Mouse (Mus musculus): Measurements from ENCODE around the gene Ddx19a. TPM values are rescaled to one million over a fixed set of nuclear protein-coding genes. Genes with fewer than 3 reads are reported as not detected.

Gene Ddx19a
- 13.3 and 13.7 TPM in 2 replicates for polyA plus RNA-seq (2015; fragmentation: Nextera tagmentation; extraction: Ambion mirVana)

GRCm38 (mm10) chr8:110997547-110998531 is at the start of gene Ddx19a:
Gene Ddx19a, minus strand, starts transcription at chr8:110997800.
- peak within 1 kb of the TSS; percentile 92 for H3K4me3 ChIP-seq (replicated peaks; ENCODE audit: low read depth, low read length)
- no peaks in the 10 kb centered on the region for H3K27me3 ChIP-seq (ENCODE audit: insufficient read depth, low read length)
- no peaks in the 10 kb centered on the region for H3K9me3 ChIP-seq (replicated peaks; ENCODE audit: low read length)
- no peaks in the 10 kb centered on the region for H3K36me3 ChIP-seq (ENCODE audit: insufficient read depth, low read length)
- ATAC-seq (replicated peaks; ENCODE audit: low FRiP score, low read depth) (peak; percentile 91), DNase-seq (ENCODE audit: low spot score) (peak; percentile 95)
- WGBS = 4% methylated on average over 58 of the region's 58 CpGs
- H3K27ac ChIP-seq = peak within 1 kb of the TSS; percentile 92
- peak within 1 kb of the TSS; percentile 90 for H3K9ac ChIP-seq (ENCODE audit: low read depth, low read length)
- peak within 1 kb of the TSS; percentile 80 for H3K4me2 ChIP-seq (ENCODE audit: low read length)
- H3K4me1 ChIP-seq (replicated peaks; ENCODE audit: insufficient read depth, low read length) = no peaks in the 10 kb centered on the region
- TF ChIP-seq CTCF (IDR thresholded peaks at IDR 0.05; ENCODE audit: low read depth) = peak; percentile 45; the same call in 1 of the 2 replicates

GRCm38 (mm10) chr8:111044003-111044734 is 46.6 kb upstream of the Ddx19a start:
- no peaks in the 10 kb centered on the region for H3K27me3 ChIP-seq (ENCODE audit: insufficient read depth, low read length)
- H3K36me3 ChIP-seq (ENCODE audit: insufficient read depth, low read length) = peaks cover 87% of the 10 kb centered on the region
- WGBS = 55% methylated on average over 2 of the region's 2 CpGs

GRCm38 (mm10) chr8:111042546-111042945 is 44.9 kb upstream of the Ddx19a start:
- no peaks in the 10 kb centered on the region for H3K4me1 ChIP-seq (replicated peaks; ENCODE audit: insufficient read depth, low read length)
- no peak overlapping the region for H3K4me3 ChIP-seq (replicated peaks; ENCODE audit: low read depth, low read length)
- H3K36me3 ChIP-seq (ENCODE audit: insufficient read depth, low read length) = peaks cover 80% of the 10 kb centered on the region
- no peak for DNase-seq (ENCODE audit: low spot score)
- TF ChIP-seq CTCF (IDR thresholded peaks at IDR 0.05; ENCODE audit: low read depth) = no peak
- H3K9me3 ChIP-seq (replicated peaks; ENCODE audit: low read length) = no peaks in the 10 kb centered on the region
- H3K4me2 ChIP-seq (ENCODE audit: low read length) = no peak overlapping the region
- H3K9ac ChIP-seq (ENCODE audit: low read depth, low read length) = no peak overlapping the region
- 90% methylated on average over 19 of the region's 19 CpGs for WGBS
- no peak overlapping the region for H3K27ac ChIP-seq
- no peak for ATAC-seq (replicated peaks; ENCODE audit: low FRiP score, low read depth)
- H3K27me3 ChIP-seq (ENCODE audit: insufficient read depth, low read length) = no peaks in the 10 kb centered on the region

More at GRCm38 (mm10) chr8:111044003-111044734, 46.6 kb upstream of the Ddx19a start:
- DNase-seq (ENCODE audit: low spot score) (no peak), ATAC-seq (replicated peaks; ENCODE audit: low FRiP score, low read depth) (no peak)
- no peaks in the 10 kb centered on the region for H3K9me3 ChIP-seq (replicated peaks; ENCODE audit: low read length)
- TF ChIP-seq CTCF (IDR thresholded peaks at IDR 0.05; ENCODE audit: low read depth) = peak; percentile 41
- no peak overlapping the region for H3K9ac ChIP-seq (ENCODE audit: low read depth, low read length)
- H3K4me2 ChIP-seq (ENCODE audit: low read length) = no peak overlapping the region
- no peaks in the 10 kb centered on the region for H3K4me1 ChIP-seq (replicated peaks; ENCODE audit: insufficient read depth, low read length)
- no peak overlapping the region for H3K4me3 ChIP-seq (replicated peaks; ENCODE audit: low read depth, low read length)
- no peak overlapping the region for H3K27ac ChIP-seq

GRCm38 (mm10) chr8:111036591-111036990 is 39.0 kb upstream of the Ddx19a start:
- Histone ChIP-seq H3K27ac (no peak overlapping the region), H3K4me1 (replicated peaks; ENCODE audit: insufficient read depth, low read length) (no peaks in the 10 kb centered on the region; the same call in 1 of the 2 replicates), H3K9ac (ENCODE audit: low read depth, low read length) (no peak overlapping the region), H3K36me3 (ENCODE audit: insufficient read depth, low read length) (peaks cover 32% of the 10 kb centered on the region), H3K27me3 (ENCODE audit: insufficient read depth, low read length) (no peaks in the 10 kb centered on the region), H3K4me2 (ENCODE audit: low read length) (peak overlapping the region; percentile 2; the same call in 1 of the 2 replicates), H3K9me3 (replicated peaks; ENCODE audit: low read length) (no peaks in the 10 kb centered on the region), H3K4me3 (replicated peaks; ENCODE audit: low read depth, low read length) (no peak overlapping the region)
- no peak for TF ChIP-seq CTCF (IDR thresholded peaks at IDR 0.05; ENCODE audit: low read depth)
- 91% methylated on average over 15 of the region's 15 CpGs for WGBS
- no peak for DNase-seq (ENCODE audit: low spot score)
- ATAC-seq (replicated peaks; ENCODE audit: low FRiP score, low read depth) = no peak

GRCm38 (mm10) chr8:111034276-111034675 is 36.7 kb upstream of the Ddx19a start:
- Histone ChIP-seq H3K9ac (ENCODE audit: low read depth, low read length) (peak overlapping the region; percentile 77), H3K27ac (peak overlapping the region; percentile 83), H3K4me3 (replicated peaks; ENCODE audit: low read depth, low read length) (peak overlapping the region; percentile 75), H3K9me3 (replicated peaks; ENCODE audit: low read length) (no peaks in the 10 kb centered on the region), H3K36me3 (ENCODE audit: insufficient read depth, low read length) (peaks cover 14% of the 10 kb centered on the region), H3K4me2 (ENCODE audit: low read length) (peak overlapping the region; percentile 79), H3K27me3 (ENCODE audit: insufficient read depth, low read length) (no peaks in the 10 kb centered on the region), H3K4me1 (replicated peaks; ENCODE audit: insufficient read depth, low read length) (no peaks in the 10 kb centered on the region; the same call in 1 of the 2 replicates)
- TF ChIP-seq CTCF (IDR thresholded peaks at IDR 0.05; ENCODE audit: low read depth) = no peak
- DNase-seq (ENCODE audit: low spot score) (no peak), ATAC-seq (replicated peaks; ENCODE audit: low FRiP score, low read depth) (0 out of 2 replicates have a peak, but pooled peaks have one; percentile 2)
- 18% methylated on average over 12 of the region's 12 CpGs for WGBS
